Mouse (Mus musculus): ENCODE measurements around the gene Efcab6. TPM values are rescaled to one million over a fixed set of nuclear protein-coding genes. Genes with fewer than 3 reads are reported as not detected.

Efcab6 gene
- polyA plus RNA-seq, 1 experiment, result not detected

DNA sequence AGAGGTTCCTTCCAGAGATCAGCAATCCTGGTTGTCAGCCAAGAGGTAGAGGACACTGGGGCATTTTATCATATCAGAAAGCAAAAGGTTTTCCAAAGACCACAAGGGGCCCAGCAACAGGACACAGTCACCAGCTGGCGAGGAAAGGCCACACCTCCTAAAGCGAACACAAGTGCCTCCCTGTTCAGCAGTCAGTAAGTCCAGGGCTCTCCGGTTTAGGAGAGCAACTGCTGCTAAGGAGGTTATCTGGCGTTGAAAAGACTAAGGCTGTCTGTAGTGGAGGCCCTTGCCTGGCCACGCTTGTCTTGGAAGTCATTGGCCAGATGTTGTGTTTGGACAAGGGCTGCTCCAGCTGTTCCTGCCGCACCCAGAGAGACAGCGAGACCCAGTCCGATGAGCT is 100.1 kb downstream of the Efcab6 start:
- Histone ChIP-seq H3K4me3 (no peak overlapping the region), H3ac (ENCODE audit: control insufficient read depth, insufficient read length) (no peak overlapping the region), H3K79me2 (ENCODE audit: control insufficient read depth, insufficient read depth) (no peaks in the 10 kb centered on the region), H3K4me2 (ENCODE audit: low read depth) (no peak overlapping the region), H3K27me3 (ENCODE audit: control insufficient read depth, insufficient read depth, insufficient read length) (peaks cover 18% of the 10 kb centered on the region), H3K36me3 (ENCODE audit: control insufficient read depth, insufficient read depth) (no peaks in the 10 kb centered on the region)
- TF ChIP-seq TCF3 (IDR thresholded peaks at IDR 0.05; ENCODE audit: insufficient read length, low read depth) (no peak), MYOD1 (IDR thresholded peaks at IDR 0.05; ENCODE audit: control insufficient read depth in 1 of 3, insufficient read length in 2 of 3, low read depth in 2 of 3) (no peak), TCF12 (IDR thresholded peaks at IDR 0.05; ENCODE audit: insufficient read depth, poor library complexity, severe bottlenecking) (no peak), MAX (IDR thresholded peaks at IDR 0.05; ENCODE audit: low read depth) (no peak), MYOG (IDR thresholded peaks at IDR 0.05; ENCODE audit: control insufficient read depth in 1 of 3, insufficient read depth in 1 of 3, insufficient read length in 2 of 3, low read depth in 2 of 3) (no peak), POLR2A (IDR thresholded peaks at IDR 0.05; ENCODE audit: insufficient read length, low read depth) (no peak), USF1 (IDR thresholded peaks at IDR 0.05; ENCODE audit: low read depth) (no peak), POLR2AphosphoS2 (IDR thresholded peaks at IDR 0.05; ENCODE audit: insufficient read length, low read depth) (no peak), E2F4 (IDR thresholded peaks at IDR 0.05; ENCODE audit: insufficient read depth) (no peak), SRF (IDR thresholded peaks at IDR 0.05; ENCODE audit: control insufficient read depth, insufficient read length, low read depth) (no peak), CEBPB (IDR thresholded peaks at IDR 0.05; ENCODE audit: insufficient read depth, poor library complexity, severe bottlenecking) (no peak), REST (IDR thresholded peaks at IDR 0.05; ENCODE audit: insufficient read depth, insufficient read length) (no peak)

DNA sequence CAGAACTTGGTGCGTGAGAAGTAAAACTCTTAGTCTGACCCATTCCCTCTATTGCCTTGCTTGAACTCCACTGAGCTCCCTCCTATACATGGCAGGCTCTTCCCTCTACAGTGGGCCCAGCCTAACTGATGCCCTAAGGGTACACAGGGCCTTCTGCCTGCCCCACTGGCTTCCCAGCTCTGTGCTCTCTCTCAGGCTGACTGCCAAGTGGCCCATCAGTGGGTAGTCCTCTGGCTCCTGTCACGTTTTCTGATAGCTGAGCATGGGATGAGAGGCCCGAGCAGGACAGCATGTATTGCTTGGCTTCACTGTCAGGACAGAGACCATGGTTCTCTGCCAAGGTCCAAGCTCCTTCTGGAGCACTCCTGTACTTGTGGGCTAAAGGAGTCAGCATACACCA is 106.8 kb downstream of the Efcab6 start:
- Histone ChIP-seq H3ac (ENCODE audit: control insufficient read depth, insufficient read length) (no peak overlapping the region), H3K36me3 (ENCODE audit: control insufficient read depth, insufficient read depth) (no peaks in the 10 kb centered on the region), H3K4me3 (no peak overlapping the region), H3K4me2 (ENCODE audit: low read depth) (no peak overlapping the region), H3K27me3 (ENCODE audit: control insufficient read depth, insufficient read depth, insufficient read length) (peaks cover 39% of the 10 kb centered on the region), H3K79me2 (ENCODE audit: control insufficient read depth, insufficient read depth) (no peaks in the 10 kb centered on the region)
- TF ChIP-seq SRF (IDR thresholded peaks at IDR 0.05; ENCODE audit: control insufficient read depth, insufficient read length, low read depth) (no peak), POLR2A (IDR thresholded peaks at IDR 0.05; ENCODE audit: insufficient read length, low read depth) (no peak), E2F4 (IDR thresholded peaks at IDR 0.05; ENCODE audit: insufficient read depth) (no peak), USF1 (IDR thresholded peaks at IDR 0.05; ENCODE audit: low read depth) (no peak), POLR2AphosphoS2 (IDR thresholded peaks at IDR 0.05; ENCODE audit: insufficient read length, low read depth) (no peak), CEBPB (IDR thresholded peaks at IDR 0.05; ENCODE audit: insufficient read depth, poor library complexity, severe bottlenecking) (no peak), MYOD1 (IDR thresholded peaks at IDR 0.05; ENCODE audit: control insufficient read depth in 1 of 3, insufficient read length in 2 of 3, low read depth in 2 of 3) (no peak)

DNA sequence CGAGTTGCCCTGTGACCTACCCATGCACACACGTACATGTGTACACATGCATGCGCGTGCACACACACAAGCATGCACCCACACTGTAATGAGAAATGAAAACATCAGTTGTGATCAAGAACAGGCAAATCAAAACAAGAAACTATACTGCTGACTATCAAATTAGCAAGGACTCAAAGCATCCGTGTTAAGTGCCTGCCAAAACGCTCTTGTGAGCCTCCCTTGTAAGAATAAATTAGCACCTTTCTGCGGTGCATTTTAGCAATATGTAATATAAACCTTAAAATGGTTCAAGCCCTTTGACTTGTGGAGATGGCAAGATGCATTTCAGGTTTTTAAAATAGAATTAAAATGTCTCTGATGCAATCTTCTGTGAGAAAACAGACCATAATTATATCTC is 108.2 kb downstream of the Efcab6 start:
- TF ChIP-seq MYOD1 (IDR thresholded peaks at IDR 0.05; ENCODE audit: control insufficient read depth in 1 of 3, insufficient read length in 2 of 3, low read depth in 2 of 3), result no peak
- TF ChIP-seq USF1 (IDR thresholded peaks at IDR 0.05; ENCODE audit: low read depth), result no peak
- TF ChIP-seq TCF3 (IDR thresholded peaks at IDR 0.05; ENCODE audit: insufficient read length, low read depth), result no peak
- no peak for TF ChIP-seq SRF (IDR thresholded peaks at IDR 0.05; ENCODE audit: control insufficient read depth, insufficient read length, low read depth)
- no peak for TF ChIP-seq REST (IDR thresholded peaks at IDR 0.05; ENCODE audit: insufficient read depth, insufficient read length)
- no peak for TF ChIP-seq MAX (IDR thresholded peaks at IDR 0.05; ENCODE audit: low read depth)
- TF ChIP-seq POLR2AphosphoS2 (IDR thresholded peaks at IDR 0.05; ENCODE audit: insufficient read length, low read depth), result no peak
- no peak for TF ChIP-seq CEBPB (IDR thresholded peaks at IDR 0.05; ENCODE audit: insufficient read depth, poor library complexity, severe bottlenecking)
- no peak for TF ChIP-seq E2F4 (IDR thresholded peaks at IDR 0.05; ENCODE audit: insufficient read depth)
- no peak for TF ChIP-seq MYOG (IDR thresholded peaks at IDR 0.05; ENCODE audit: control insufficient read depth in 1 of 3, insufficient read depth in 1 of 3, insufficient read length in 2 of 3, low read depth in 2 of 3)
- TF ChIP-seq POLR2A (IDR thresholded peaks at IDR 0.05; ENCODE audit: insufficient read length, low read depth), result no peak
- no peak for TF ChIP-seq TCF12 (IDR thresholded peaks at IDR 0.05; ENCODE audit: insufficient read depth, poor library complexity, severe bottlenecking)
- H3K36me3 ChIP-seq (ENCODE audit: control insufficient read depth, insufficient read depth), result no peaks in the 10 kb centered on the region
- peaks cover 37% of the 10 kb centered on the region for H3K27me3 ChIP-seq (ENCODE audit: control insufficient read depth, insufficient read depth, insufficient read length)
- H3K4me2 ChIP-seq (ENCODE audit: low read depth), result no peak overlapping the region
- H3ac ChIP-seq (ENCODE audit: control insufficient read depth, insufficient read length), result no peak overlapping the region
- no peaks in the 10 kb centered on the region for H3K79me2 ChIP-seq (ENCODE audit: control insufficient read depth, insufficient read depth)
- no peak overlapping the region for H3K4me3 ChIP-seq

DNA sequence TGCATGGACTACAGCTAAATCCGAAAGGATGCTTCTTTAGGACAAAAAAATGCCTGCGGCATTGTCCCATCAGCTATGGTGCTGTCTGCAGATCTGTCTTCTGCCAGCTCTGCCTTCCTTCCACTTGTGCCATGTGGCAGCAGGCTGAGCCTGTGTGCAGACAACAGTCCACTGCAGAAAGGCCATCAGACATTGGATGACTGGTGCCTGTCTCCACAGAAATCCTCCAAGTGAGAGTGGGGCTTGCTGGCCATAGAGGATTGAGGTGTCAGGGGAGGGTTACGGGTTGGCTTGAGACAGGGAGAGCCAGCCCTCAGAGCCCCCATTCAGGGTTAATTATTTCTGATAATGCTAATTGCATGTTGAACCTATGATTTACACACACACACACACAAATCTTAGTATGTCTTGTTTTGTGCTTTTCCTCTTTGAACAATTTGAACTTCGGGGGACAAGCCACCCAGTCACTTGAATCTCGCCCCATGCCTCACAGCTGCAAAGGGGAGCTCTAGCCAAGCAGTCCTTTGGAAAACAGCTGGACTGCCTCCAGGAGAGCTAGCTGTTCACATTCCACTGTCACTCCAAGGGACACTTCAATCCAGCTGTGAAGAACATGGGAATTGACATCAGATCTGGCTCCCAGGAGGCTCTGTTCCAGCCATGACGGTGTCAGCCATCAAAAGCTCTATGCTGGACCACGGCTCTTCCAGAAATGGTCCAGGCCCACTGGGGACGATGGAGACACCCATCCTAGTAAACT is 109.1 kb downstream of the Efcab6 start:
- TF ChIP-seq E2F4 (IDR thresholded peaks at IDR 0.05; ENCODE audit: insufficient read depth), result no peak
- no peak for TF ChIP-seq MYOD1 (IDR thresholded peaks at IDR 0.05; ENCODE audit: control insufficient read depth in 1 of 3, insufficient read length in 2 of 3, low read depth in 2 of 3)
- no peak for TF ChIP-seq MAX (IDR thresholded peaks at IDR 0.05; ENCODE audit: low read depth)
- TF ChIP-seq POLR2A (IDR thresholded peaks at IDR 0.05; ENCODE audit: insufficient read length, low read depth), result no peak
- TF ChIP-seq MYOG (IDR thresholded peaks at IDR 0.05; ENCODE audit: control insufficient read depth in 1 of 3, insufficient read depth in 1 of 3, insufficient read length in 2 of 3, low read depth in 2 of 3), result no peak
- no peak for TF ChIP-seq TCF3 (IDR thresholded peaks at IDR 0.05; ENCODE audit: insufficient read length, low read depth)
- TF ChIP-seq REST (IDR thresholded peaks at IDR 0.05; ENCODE audit: insufficient read depth, insufficient read length), result no peak
- TF ChIP-seq POLR2AphosphoS2 (IDR thresholded peaks at IDR 0.05; ENCODE audit: insufficient read length, low read depth), result no peak
- no peak overlapping the region for H3K4me2 ChIP-seq (ENCODE audit: low read depth)
- no peak overlapping the region for H3ac ChIP-seq (ENCODE audit: control insufficient read depth, insufficient read length)
- no peaks in the 10 kb centered on the region for H3K36me3 ChIP-seq (ENCODE audit: control insufficient read depth, insufficient read depth)
- H3K4me3 ChIP-seq, result no peak overlapping the region
- no peaks in the 10 kb centered on the region for H3K79me2 ChIP-seq (ENCODE audit: control insufficient read depth, insufficient read depth)
- H3K27me3 ChIP-seq (ENCODE audit: control insufficient read depth, insufficient read depth, insufficient read length), result peaks cover 35% of the 10 kb centered on the region

Measured in myocyte (in vitro differentiated cells).